Mouse (Mus musculus) spleen, adult 2 months (tissue): ENCODE data around the gene Dido1.

ENCODE experiments used
- CTCF ChIP-seq: fragments of 200-500 bp; IDR thresholded peaks from 2 replicates; pipeline ENCODE4 v1.5.1; 2011; ENCODE audit warnings: mild to moderate bottlenecking, inconsistent platforms; ENCODE audit not compliant: insufficient read depth, insufficient read length, insufficient replicate concordance; ENCODE audit errors: extremely low read depth
- POLR2A ChIP-seq: fragments of 200-500 bp; IDR thresholded peaks from 2 replicates; pipeline ENCODE4 v1.6.1; 2011; ENCODE audit warnings: low read depth, low read length, inconsistent platforms

GRCm38 (mm10) chr2:180709023-180709922 lies 526 bp downstream of the Dido1 start:
- TF ChIP-seq POLR2A = no peak
- no peak for TF ChIP-seq CTCF
